Mouse (Mus musculus) left cerebral cortex, postnatal 14 days (tissue): ENCODE measurements around the gene Sdccag8. TPM values are rescaled to one million over a fixed set of nuclear protein-coding genes. Genes with fewer than 3 reads are reported as not detected.

Experiments used
- DNase-seq, 2 experiments: peaks; one replicate each; pipeline ENCODE4 v3.0.0; 2021 to 2022; ENCODE audit warnings: low spot score in 2 of 2, mixed read lengths in 1 of 2
- intact Hi-C: fragments of 180-260 bp; cut with DNase I; formaldehyde crosslinking; loops from one replicate; pipeline ENCODE4 v1.15.1; 2025
- total RNA-seq, 2 experiments: library from RNA; stranded (reverse); gene quantifications; 2 replicates each; pipeline ENCODE4 v1.2.3; 2021

The Sdccag8 gene
- total RNA-seq, 2 experiments from 2014 or later, result 10.6 to 13.6 TPM

DNA sequence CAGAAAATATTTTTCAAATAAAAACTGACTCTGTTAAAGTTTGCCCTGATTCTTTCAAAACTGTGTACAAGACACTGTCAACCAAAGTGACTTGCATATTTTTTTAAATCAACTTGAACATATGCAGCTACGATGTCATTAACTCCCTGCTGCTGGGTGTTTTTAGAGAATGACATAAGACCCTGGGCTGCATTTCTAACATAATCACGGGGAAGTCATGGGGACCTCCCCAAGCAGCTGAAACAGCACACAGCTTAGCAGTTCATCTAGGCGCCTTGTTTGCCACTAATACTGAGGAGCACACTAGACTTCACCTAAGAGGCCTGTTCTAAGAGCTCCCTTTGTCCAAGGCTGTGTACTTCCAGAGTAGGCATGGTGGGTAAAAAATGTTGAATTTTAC lies 201.5 kb downstream of the Sdccag8 start:
- intact Hi-C loops, result no loop called here

DNA sequence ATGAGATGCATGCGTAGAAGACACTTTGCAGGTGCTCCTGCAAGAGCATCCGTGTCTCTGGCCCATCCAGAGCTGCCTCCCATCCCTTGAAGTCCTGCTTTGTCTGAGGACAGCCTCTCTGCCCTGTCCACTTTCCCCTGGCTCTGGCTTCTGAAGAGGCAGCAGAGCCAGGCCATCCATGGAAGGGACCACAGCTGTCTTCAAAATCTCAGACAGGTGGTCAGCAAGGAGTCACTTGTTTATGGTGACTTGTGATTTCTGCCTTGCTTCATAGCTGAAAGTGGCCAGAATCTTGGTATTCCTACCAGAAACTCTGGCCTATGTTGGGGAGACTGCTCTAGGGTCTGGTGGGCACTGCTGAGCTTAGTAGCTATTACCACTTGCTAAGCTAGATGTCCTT lies 202.3 kb downstream of the Sdccag8 start:
- no peak for DNase-seq
- intact Hi-C loops, result no loop called here

More for the DNA sequence above, 201.5 kb downstream of the Sdccag8 start:
- DNase-seq, result no peak

DNA sequence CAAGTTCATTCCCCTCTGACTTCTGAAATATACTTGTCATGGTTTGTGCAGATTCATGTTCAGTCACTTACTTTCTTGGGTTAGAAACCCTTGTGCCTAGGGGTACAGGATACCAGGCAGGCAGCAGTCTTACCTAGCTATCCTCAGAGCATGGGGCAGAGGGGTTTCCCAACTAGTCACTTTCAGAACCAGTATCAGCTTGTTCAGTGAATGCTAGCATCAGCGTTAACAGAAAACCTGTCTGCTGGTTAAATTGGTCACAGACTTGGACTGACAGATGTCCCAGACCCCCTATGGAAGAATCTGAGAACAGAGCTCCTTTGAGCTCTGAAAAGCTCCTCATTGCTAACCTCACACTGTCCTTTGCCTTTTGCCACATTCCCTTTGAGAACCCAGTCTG lies 204.3 kb downstream of the Sdccag8 start:
- intact Hi-C loops, result no loop called here
- DNase-seq, result no peak

DNA sequence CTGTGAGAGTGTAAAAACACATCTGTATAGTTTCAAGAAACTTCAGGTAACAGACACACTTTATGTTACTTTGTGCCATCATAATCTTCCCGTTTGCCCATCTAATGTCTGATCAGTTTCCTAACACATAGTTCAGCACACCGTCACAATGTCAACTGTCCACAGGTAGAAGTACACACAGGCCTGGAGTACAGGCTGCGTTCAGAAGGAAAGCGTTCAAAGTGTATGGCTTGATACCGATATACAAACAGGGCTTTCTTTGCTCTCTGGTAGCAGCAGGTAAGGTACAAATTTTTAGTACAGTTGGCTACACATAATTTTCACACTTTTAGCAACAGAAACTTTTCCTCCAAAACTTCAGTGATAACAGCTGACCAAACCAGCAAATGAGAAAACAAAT lies 205.2 kb downstream of the Sdccag8 start:
- intact Hi-C loops, result no loop called here
- no peak for DNase-seq

DNA sequence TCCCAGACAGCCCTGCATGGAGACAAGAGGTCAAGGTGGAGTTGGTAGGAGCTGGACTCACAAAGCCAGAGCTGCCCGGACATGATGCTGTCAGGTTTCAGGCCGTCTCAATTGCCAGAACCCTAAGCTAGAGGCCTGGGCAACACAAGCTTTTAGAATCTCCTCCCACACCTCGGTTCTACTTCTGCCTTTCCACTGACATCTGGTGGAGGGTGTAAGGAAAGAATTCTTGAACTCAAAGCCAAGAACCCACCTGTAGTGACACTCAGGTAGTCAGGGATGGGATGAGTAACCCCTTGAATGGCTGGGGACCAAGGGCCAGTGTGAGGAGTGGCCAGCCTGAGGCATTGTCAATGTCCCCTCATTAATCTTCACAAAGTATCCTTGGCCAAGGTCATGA lies 208.3 kb downstream of the Sdccag8 start:
- intact Hi-C loops, result no loop called here
- DNase-seq, result no peak

DNA sequence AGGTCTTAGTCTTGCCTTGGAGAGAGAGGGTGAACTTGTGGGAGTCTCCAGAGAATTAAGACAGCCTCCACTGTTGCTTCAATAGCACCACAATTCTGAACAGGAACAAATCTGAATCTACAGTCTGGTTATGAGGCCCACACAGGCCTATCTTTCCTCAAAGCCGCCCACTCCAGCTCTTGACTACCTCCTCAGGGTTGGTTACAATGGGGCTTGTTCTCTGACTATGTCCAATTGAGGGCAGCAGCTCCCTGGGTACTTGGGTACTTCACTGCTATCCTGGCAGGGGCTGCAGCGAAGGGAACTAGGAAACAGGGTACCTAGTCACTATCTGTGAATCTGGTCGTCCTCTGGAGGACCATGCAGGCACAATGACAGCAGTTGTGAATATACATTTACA lies 213.2 kb downstream of the Sdccag8 start:
- no peak for DNase-seq
- intact Hi-C loops, result no loop called here

DNA sequence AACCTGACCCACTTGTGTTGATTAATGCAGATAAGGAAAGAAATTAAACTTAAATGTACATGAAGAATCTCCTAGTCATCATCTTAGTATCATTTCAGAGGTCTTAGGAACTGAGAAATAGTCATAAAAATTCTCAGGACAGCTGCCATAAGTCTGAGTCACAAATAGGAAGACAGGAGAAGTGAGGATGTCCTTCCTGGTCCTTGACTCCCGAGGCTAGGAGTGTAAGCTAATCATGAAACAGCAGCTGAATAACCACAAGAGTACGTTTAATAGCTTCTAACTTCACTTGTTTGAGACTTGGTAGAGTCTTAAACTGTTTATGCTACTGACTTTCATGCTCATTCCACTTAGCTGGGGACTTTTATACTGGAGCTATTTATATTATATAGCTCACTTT lies 214.6 kb downstream of the Sdccag8 start:
- no peak for DNase-seq
- intact Hi-C loops, result no loop called here

DNA sequence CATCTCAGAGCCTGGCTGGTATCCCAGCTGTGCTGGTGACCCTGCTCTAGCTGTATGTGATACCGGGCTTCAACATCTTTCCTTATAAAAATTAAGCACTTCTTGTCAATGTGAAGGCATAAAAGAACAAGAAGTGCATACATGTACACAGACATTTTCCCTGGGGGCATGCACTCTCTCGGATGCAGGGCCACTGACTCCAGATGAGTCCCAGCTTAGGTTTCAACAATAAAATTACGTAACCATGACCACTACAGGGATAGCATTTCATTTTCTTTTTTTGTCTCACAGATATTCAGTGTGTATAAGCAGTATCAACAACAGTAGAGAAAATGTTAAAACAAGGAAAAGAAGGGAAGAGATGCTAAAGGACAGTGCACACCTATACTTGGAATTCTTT lies 216.2 kb downstream of the Sdccag8 start:
- intact Hi-C loops, result loop anchor here (10.0 kb wide), 1 partner anchor 654 kb away; no protein-coding TSS in a partner anchor
- no peak for DNase-seq

DNA sequence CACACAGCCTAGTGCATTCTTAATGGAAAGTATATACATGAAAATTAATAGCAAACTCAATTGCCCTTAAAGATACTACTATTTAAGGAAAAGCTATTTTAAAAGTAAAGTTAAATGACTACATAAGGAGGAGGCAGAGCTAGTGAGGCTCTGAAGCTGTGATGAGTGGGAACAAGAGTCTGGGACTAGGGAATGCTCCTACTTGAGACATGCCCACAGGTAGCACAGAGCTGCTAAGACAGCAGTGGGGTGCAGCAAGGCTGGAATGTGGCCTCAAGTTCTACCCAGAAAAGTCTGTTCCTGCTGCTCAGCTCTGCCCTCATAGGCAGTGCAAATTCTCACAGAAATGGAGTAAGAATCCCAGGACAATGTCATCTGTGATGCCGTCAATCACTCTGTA lies 216.7 kb downstream of the Sdccag8 start:
- DNase-seq, result no peak
- intact Hi-C loops, result loop anchor here (10.0 kb wide), 1 partner anchor 654 kb away; no protein-coding TSS in a partner anchor

DNA sequence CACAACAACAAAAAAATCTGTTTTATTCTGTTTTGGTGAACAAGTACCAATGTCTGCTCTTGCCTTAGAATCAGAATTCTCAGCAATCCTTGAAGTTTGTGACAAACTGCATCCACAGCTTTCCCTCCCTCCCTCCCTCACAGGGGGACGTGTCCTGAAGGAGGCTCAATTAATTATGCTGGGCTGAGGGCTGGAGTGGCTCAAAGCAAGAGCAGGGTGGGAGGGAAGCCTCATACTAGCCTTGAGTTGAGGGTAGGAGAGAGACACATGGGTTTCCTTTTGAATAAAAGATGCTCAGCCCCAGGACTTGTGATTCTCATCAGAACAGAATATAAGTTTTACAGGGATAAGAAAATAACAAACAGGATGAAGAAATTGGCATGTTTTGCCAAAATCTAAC lies 217.8 kb downstream of the Sdccag8 start:
- no peak for DNase-seq
- intact Hi-C loops, result loop anchor here (10.0 kb wide), 1 partner anchor 653 kb away; no protein-coding TSS in a partner anchor

DNA sequence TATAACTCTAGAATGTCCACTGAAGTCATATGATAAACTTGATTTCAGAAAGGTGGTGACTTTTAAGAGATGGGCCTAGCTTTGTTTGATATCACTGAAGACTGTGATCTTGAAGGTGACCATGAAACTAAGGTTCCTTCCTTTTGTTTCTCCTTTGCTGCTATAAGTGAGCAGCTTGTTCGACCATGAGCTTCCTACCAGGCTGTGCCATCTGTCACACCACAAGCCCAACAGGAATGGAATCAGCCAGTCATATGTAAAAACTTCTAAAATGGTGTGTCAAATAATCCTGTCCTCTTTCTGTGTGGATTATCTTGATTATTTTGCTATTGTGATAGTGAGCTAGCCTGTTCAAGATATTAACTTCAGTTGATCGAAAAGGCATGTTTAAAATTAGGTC lies 221.0 kb downstream of the Sdccag8 start:
- intact Hi-C loops, result loop anchor here (10.0 kb wide), 1 partner anchor 649 kb away; no protein-coding TSS in a partner anchor
- DNase-seq, result no peak

DNA sequence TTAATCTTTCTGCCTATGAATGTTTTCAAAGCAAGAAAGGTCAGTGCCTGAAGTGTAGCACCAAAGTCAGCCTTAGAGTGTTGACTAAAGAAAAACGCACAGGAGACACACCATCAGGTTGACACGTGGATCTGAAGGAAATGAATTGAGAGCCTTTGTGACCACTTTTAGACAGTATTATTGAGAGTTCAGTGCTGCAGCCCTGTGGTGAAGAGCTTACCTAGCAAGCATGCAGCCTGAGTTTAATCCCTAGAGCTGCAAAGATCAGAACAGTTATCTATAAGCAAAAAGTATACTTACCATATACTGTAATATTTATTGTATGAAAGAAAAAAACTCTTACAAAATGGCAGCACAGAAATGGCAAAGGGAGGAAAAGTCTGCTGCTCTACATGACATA lies 223.9 kb downstream of the Sdccag8 start:
- DNase-seq, result no peak
- intact Hi-C loops, result loop anchor here (10.0 kb wide), 1 partner anchor 646 kb away; no protein-coding TSS in a partner anchor

DNA sequence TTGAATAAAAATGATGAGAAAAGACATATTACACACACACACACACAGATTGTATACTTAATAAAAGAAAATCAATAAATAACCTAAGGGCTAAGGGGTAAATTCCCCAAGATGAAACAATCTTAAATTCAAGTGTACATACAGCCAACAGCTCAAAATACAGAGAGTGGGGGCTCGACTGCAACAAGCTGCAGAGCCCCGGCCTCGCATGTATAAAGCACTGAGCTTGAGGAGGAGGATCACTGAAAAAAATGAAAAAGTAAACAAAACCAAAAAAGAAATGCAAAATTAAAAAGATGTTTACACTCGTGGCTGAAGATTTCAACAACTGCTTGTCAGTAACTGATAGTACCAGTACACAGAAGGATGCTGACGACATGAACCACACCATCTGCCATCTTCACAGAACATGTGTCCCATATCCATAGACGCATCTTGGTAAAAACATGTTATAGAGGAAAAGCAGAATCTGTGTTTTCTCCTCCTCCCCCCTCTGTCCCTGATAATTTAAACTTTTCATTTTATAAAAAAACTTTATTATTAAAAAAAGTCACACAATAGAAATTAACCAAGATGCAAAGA lies 224.7 kb downstream of the Sdccag8 start:
- intact Hi-C loops, result loop anchor here (10.0 kb wide), 1 partner anchor 646 kb away; no protein-coding TSS in a partner anchor
- DNase-seq, result peak in 1 of 2 experiments; percentile 47

DNA sequence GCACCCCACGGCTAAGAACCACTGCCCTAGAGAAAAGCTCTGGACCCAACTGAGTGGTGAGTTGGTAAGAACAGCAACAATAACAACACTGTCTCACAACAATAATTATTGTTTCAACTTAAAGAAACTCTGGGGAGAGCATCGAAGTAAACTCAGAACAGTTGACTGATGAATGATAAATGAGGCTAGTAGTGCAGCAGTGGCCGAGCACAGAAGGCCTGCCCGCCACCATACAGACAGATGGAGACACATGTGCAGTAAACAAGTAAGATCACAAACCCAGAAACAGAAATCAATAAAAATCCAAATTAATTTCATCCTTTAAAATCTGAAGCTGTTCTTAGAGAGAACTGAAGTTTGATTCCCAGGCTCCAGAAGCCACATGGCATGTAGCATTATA lies 225.6 kb downstream of the Sdccag8 start:
- intact Hi-C loops, result no loop called here
- no peak for DNase-seq

DNA sequence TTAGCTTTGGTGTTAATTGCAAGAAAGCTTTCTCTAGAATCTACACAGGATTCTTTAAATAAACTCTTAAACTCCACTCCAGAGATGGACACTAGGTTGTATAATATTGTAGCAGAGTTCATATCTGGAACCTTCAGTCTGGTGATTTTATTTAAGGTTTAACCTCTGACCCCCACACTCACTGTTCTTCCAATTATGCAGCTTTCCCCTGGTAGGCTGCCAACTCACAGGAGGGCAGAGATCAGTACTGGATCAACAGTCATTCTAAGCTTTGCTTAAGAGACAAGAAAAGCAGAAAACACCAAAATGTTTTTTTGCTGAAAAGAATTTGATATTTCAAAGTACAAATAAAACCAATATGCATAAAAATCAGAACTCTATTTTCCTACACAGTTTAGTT lies 231.4 kb downstream of the Sdccag8 start:
- intact Hi-C loops, result no loop called here

DNA sequence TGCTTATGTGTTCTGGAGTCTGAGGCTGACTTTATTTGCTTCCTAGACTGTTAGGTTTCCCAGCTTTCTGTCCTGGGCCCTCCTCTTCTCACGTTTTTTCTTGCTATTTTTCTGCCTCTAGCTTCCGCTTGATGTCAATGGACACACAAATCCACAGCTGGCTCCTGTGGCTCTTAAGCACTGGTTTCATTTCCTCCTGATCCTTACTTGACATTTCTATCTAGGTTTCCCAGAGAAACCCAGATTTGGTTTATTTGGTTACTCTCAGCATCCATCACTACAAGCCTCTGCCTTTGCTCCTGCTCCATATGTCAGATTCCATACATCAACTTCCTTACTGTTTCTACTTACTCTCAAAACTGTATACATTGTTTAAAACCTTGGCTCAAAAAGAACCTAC lies 232.5 kb downstream of the Sdccag8 start:
- intact Hi-C loops, result no loop called here
- no peak for DNase-seq

More for the DNA sequence above, 231.4 kb downstream of the Sdccag8 start:
- DNase-seq, result no peak

DNA sequence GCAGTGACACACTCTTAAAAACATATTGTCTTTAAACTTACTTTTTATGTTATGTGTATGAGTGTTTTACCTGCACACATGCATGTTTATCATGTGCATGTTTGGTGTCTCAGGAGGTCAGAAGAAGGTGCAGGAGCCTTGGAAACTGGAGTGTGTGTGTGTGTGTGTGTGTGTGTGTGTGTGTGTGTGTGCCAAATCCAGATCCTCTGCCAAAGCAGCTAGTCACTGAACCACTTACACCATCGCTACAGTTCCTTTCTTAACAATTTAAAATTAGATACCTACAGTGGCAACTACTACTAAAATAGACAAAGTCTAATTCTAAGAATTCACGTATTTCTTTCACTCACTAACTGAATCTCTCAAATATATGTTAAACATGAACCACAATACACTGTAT lies 234.3 kb downstream of the Sdccag8 start:
- no peak for DNase-seq
- intact Hi-C loops, result no loop called here

DNA sequence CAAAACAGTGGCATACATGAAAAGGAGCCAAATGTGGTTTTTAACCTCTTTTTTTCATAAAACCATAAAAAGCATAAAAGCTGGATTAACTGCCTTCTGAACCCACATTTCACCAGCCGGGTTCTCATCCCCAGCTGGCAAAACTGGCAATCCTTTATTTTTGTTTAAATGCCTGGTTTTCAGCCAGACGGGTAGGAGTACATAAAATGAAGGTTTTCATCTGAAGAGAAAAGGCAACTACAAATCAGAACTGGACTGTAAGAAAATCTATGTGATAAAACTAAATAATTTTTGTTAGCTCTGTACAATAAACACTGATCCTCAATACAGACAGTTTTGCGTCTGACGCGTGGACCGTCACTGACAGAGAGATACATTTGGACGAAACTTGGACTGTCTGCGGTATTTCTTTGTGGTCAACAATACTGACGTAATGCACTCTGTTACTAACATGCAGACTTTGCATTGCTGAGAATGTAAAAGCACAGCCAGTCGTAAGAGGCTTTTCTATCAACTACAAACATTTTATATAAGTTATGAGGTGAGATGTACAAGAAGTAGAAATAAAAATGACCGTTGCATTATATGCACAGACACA lies 237.0 kb downstream of the Sdccag8 start:
- no peak for DNase-seq
- intact Hi-C loops, result loop anchor here (10.0 kb wide), 1 partner anchor 393 kb away; the partner anchor contains the start of gene Zbtb18

DNA sequence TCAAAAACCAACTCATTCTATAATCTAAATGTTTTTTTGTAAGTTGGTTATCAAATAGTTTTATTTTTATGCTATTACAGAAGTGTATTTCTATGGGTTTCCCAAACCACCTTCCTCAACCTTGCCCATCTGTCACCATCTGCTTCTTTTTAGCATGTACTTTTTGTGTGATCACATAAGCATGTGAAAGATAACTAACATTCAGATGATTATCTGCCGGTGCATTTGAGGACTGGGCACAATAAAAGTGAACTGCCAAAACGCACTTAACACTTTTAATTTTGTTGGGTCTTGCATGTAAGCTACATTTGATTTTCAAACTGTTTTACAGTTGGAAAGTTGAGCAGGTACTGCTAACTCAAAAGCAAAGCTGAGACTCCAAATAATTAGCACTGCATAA lies 240.4 kb downstream of the Sdccag8 start:
- no peak for DNase-seq
- intact Hi-C loops, result loop anchor here (10.0 kb wide), 1 partner anchor 390 kb away; the partner anchor contains the start of gene Zbtb18

DNA sequence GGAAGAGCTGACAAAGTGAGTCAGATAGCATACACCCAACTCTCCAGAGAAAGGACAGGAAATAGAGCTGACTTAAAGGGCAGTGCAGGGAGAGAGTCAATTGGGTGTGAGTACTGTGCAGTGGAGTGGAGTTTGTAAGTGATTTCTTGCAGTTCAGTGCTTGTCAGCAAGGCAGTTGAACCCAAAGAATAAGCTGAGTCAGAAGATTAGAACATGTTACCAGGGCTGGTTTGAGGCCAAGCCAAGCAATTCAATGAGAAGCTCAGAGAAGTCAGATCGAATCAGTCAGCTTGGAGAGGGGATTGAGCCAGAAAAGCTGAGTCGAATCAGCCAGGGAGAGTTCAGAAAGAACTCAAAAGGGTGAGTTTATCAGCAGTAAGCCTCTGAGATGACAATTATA lies 247.3 kb downstream of the Sdccag8 start:
- no peak for DNase-seq
- intact Hi-C loops, result no loop called here

DNA sequence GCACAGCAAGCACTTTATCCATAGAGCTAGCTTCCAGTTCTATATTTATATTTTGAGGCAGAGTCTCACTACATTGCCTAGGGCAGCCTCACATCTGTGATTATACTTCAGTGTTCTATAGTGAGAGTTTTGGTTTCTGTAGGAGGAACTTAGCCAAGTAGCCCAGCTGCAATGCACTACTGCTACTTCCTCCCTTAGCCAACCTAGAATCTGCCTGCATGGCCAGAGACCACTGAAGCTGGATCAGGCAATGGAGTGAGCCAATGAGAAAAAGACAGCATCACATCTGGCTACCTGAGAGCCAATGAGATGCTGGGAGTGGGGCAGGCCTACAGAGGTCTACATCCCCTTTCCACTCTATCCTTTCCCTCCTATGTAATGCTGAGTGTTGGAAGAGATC lies 251.3 kb downstream of the Sdccag8 start:
- intact Hi-C loops, result no loop called here
- DNase-seq, result peak in 1 of 2 experiments; percentile 18
